Mouse (Mus musculus) heart, postnatal 0 days (tissue): ENCODE data around the gene Kcnk5. TPM values are rescaled to one million over a fixed set of nuclear protein-coding genes. Genes with fewer than 3 reads are reported as not detected.

Experiments
- ATAC-seq: fragments of 200-750 bp; cut with Nextera tagmentation; 2 replicates; pipeline ENCODE4 v1.8.0; 2017; ENCODE audit warnings: low read depth, moderate number of reproducible peaks, moderate library complexity; ENCODE audit not compliant: insufficient read depth
- DNase-seq: peaks from one replicate; pipeline ENCODE4 v3.0.0-alpha.2; 2016; ENCODE audit warnings: low spot score
- H3K27ac ChIP-seq: fragments of 300-500 bp; sonication (generic); 2 replicates; pipeline ENCODE4 v1.5.1; 2014; ENCODE audit warnings: low read depth, mild to moderate bottlenecking
- H3K27me3 ChIP-seq: fragments of 300-500 bp; sonication (generic); 2 replicates; pipeline ENCODE4 v1.6.1; 2014; ENCODE audit warnings: low read length, mixed read lengths; ENCODE audit not compliant: control insufficient read depth, insufficient read depth
- H3K36me3 ChIP-seq: fragments of 300-500 bp; sonication (generic); replicated peaks from 2 replicates; pipeline ENCODE4 v1.6.1; 2014; ENCODE audit warnings: low read length, mixed read lengths; ENCODE audit not compliant: control insufficient read depth, insufficient read depth
- H3K4me1 ChIP-seq: fragments of 300-500 bp; sonication (generic); 2 replicates; pipeline ENCODE4 v1.6.1; 2014; ENCODE audit warnings: antibody characterized with exemption; ENCODE audit not compliant: control insufficient read depth, insufficient read depth
- H3K4me2 ChIP-seq: fragments of 300-500 bp; sonication (generic); 2 replicates; pipeline ENCODE4 v1.6.1; 2014; ENCODE audit warnings: low read depth, mild to moderate bottlenecking, low read length, moderate library complexity
- H3K4me3 ChIP-seq: fragments of 300-500 bp; sonication (generic); 2 replicates; pipeline ENCODE4 v1.5.1; 2014; ENCODE audit warnings: low read depth, low read length
- H3K9ac ChIP-seq: fragments of 300-500 bp; sonication (generic); replicated peaks from 2 replicates; pipeline ENCODE4 v1.6.1; 2014; ENCODE audit warnings: low read depth, low read length, mixed read lengths
- H3K9me3 ChIP-seq: fragments of 300-500 bp; sonication (generic); replicated peaks from 2 replicates; pipeline ENCODE4 v1.6.1; 2016; ENCODE audit warnings: low read length; ENCODE audit not compliant: control insufficient read depth
- CTCF ChIP-seq: IDR thresholded peaks from 2 replicates; pipeline ENCODE4 v1.5.1; 2016; ENCODE audit warnings: antibody characterized with exemption, control low read depth, low read depth
- EP300 ChIP-seq: IDR thresholded peaks from 2 replicates; pipeline ENCODE4 v1.6.1; 2016; ENCODE audit warnings: antibody characterized with exemption, low read depth
- WGBS: fragments of 180-500 bp; shearing (Covaris S2); extraction: QIAGEN DNeasy Blood & Tissue Kit; methylation state at CpG from one replicate; pipeline ENCODE4 v1.1.7; 2014; 5-methylcytosine and 5-hydroxymethylcytosine counted together
- polyA plus RNA-seq: library from polyadenylated mRNA; unstranded; fragments of >200 nt; fragmentation: Nextera tagmentation; extraction: Ambion mirVana; gene quantifications from 2 replicates; pipeline ENCODE4 v1.2.1, GENCODE M21; 2015
- total RNA-seq: library from RNA; depleted of rRNA; stranded (reverse); fragments of >200 nt; gene quantifications from 2 replicates; pipeline ENCODE4 v1.2.3, GENCODE M21; 2014; ENCODE audit warnings: low replicate concordance

Gene Kcnk5
- total and polyA plus RNA-seq, 2 experiments from 2014 or later, result 0.86 to 1.8 TPM

DNA sequence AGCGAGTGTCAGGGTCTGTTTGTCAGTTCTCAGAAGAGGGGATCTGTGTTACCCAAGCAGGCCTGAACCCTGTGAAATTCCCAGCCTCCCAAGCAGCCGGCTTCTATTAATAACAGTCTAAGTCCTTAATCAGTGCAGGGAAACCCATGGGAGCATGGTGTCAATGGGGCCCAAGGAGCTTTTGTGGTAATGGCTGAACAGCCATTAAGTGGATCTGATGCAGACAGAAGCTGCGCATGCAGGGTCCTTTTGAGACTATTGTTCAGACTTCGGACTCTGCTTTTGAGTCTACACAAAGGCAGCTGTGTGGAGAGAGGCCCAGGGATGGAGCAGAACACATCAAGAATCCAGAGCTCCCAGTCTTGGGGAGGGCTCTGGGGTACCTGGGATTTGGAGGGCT is 43.9 kb upstream of the Kcnk5 start:
- H3K4me2 ChIP-seq, result no peak overlapping the region
- no peak for ATAC-seq
- H3K36me3 ChIP-seq, result no peaks in the 10 kb centered on the region
- no peak for DNase-seq
- H3K27me3 ChIP-seq, result no peaks in the 10 kb centered on the region
- TF ChIP-seq CTCF (no peak), EP300 (no peak)
- no peaks in the 10 kb centered on the region for H3K9me3 ChIP-seq
- H3K27ac ChIP-seq, result no peak overlapping the region
- H3K4me3 ChIP-seq, result no peak overlapping the region
- H3K4me1 ChIP-seq, result no peaks in the 10 kb centered on the region
- H3K9ac ChIP-seq, result no peak overlapping the region
- 49% methylated on average over 4 of the region's 4 CpGs for WGBS

DNA sequence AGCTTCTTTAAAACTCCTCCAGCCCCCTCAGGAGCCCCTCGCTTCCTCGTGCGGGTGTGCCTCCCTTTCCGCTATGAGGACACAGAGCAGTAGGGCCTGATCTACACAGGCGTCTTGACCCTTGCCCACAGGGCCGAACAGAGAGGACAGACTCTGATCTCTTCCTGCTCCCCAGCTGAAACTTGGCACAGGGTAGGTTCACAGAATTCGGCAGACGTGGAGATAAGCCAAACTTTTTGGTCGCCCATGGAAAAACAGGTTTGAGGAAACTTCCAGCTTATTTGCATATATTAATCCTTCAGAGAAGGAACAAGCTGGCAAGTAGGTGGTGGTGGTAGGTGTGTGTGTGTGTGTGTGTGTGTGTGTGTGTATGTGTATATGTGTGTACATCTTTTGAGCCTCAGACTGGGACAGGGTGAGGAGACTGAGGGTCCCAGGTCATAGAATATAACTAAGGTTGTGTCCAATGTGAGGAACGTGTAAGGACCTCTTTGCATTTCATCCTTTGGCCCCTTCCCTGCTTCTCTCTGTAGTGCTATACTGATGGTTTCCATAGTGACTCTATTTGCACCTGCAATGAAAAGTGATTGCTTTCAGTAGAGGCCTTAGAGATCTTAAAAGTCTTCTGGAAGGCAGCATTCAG is 43.1 kb upstream of the Kcnk5 start:
- Histone ChIP-seq H3K4me3 (no peak overlapping the region), H3K9ac (no peak overlapping the region), H3K4me1 (no peaks in the 10 kb centered on the region), H3K27ac (no peak overlapping the region), H3K27me3 (no peaks in the 10 kb centered on the region), H3K4me2 (no peak overlapping the region), H3K9me3 (no peaks in the 10 kb centered on the region), H3K36me3 (no peaks in the 10 kb centered on the region)
- 62% methylated on average over 10 of the region's 10 CpGs for WGBS
- DNase-seq (no peak), ATAC-seq (no peak)
- no peak for TF ChIP-seq EP300
- no peak for TF ChIP-seq CTCF

GRCm38 (mm10) chr14:20224163-20224562 is 42.6 kb upstream of the Kcnk5 start:
- no peaks in the 10 kb centered on the region for H3K27me3 ChIP-seq
- no peak for ATAC-seq
- no peak overlapping the region for H3K4me3 ChIP-seq
- no peaks in the 10 kb centered on the region for H3K36me3 ChIP-seq
- no peak for DNase-seq
- no peaks in the 10 kb centered on the region for H3K9me3 ChIP-seq
- H3K27ac ChIP-seq, result no peak overlapping the region
- TF ChIP-seq CTCF (no peak), EP300 (no peak)
- WGBS, result 10% methylated on average over 4 of the region's 4 CpGs
- H3K9ac ChIP-seq, result no peak overlapping the region
- no peaks in the 10 kb centered on the region for H3K4me1 ChIP-seq
- no peak overlapping the region for H3K4me2 ChIP-seq

GRCm38 (mm10) chr14:20223253-20223652 is 41.6 kb upstream of the Kcnk5 start:
- H3K9me3 ChIP-seq, result no peaks in the 10 kb centered on the region
- H3K36me3 ChIP-seq, result no peaks in the 10 kb centered on the region
- 70% methylated on average over 5 of the region's 5 CpGs for WGBS
- no peaks in the 10 kb centered on the region for H3K4me1 ChIP-seq
- TF ChIP-seq EP300 (no peak), CTCF (no peak)
- H3K4me2 ChIP-seq, result no peak overlapping the region
- H3K27me3 ChIP-seq, result no peaks in the 10 kb centered on the region
- H3K9ac ChIP-seq, result no peak overlapping the region
- no peak overlapping the region for H3K27ac ChIP-seq
- DNase-seq, result no peak
- no peak for ATAC-seq
- no peak overlapping the region for H3K4me3 ChIP-seq

DNA sequence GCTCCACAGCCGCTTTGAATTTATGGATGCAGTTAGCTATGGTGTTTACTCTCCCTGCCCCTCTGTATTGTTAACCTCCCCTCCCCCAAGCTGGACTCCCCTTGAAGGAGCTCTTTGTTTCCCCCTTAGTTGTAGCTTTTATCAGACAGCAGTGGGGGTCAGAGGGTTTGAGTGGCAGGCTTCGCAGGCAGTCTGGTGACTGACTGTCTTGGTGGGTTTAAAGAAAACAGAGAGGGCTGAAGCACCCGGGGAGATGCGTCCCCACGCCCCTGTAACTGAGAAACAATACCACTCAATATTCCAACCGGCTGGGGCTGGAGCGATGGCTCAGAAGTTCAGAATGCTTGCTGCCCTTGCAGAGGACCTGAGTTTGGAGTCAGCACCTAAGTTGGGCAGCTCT is 39.5 kb upstream of the Kcnk5 start:
- Histone ChIP-seq H3K9me3 (no peaks in the 10 kb centered on the region), H3K4me1 (no peaks in the 10 kb centered on the region), H3K27me3 (no peaks in the 10 kb centered on the region), H3K4me3 (no peak overlapping the region), H3K4me2 (no peak overlapping the region), H3K9ac (no peak overlapping the region), H3K27ac (no peak overlapping the region), H3K36me3 (no peaks in the 10 kb centered on the region)
- no peak for ATAC-seq
- DNase-seq, result no peak
- 74% methylated on average over 7 of the region's 7 CpGs for WGBS
- TF ChIP-seq CTCF (no peak), EP300 (no peak)

DNA sequence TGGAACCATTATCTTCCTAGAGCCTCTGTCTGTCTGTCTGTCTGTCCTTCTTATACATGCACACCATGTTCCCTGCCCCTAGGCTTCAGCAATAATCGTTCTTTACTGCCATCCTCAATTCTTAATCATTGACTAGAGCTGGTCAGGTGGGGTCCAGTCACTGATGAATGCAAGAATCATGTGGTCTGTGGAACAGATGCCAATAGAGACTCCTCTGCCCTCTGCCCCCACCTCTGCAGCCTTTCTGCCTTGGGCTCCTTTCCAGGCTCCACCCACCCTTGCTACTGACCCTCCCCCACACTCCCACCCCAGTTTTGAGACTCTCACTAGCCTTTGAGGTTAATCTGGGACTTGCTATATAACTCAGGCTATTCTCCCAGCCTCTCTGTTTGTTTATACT is 38.2 kb upstream of the Kcnk5 start:
- Histone ChIP-seq H3K4me3 (no peak overlapping the region), H3K4me1 (no peaks in the 10 kb centered on the region), H3K27me3 (no peaks in the 10 kb centered on the region), H3K4me2 (no peak overlapping the region), H3K9ac (no peak overlapping the region), H3K36me3 (no peaks in the 10 kb centered on the region), H3K9me3 (no peaks in the 10 kb centered on the region), H3K27ac (no peak overlapping the region)
- TF ChIP-seq CTCF (no peak), EP300 (no peak)
- DNase-seq, result no peak
- WGBS, result 77% methylated on average over 1 of the region's 1 CpGs
- no peak for ATAC-seq
